Mouse (Mus musculus) T-helper 1 cell (primary cell): ENCODE data around the gene Gm47996.
"Not testable (repeated sequence)": the region's sequence is repeated elsewhere in the genome, so short reads cannot be mapped to it uniquely, and the experiment has no call there.

Source experiments
- in situ Hi-C: fragments of 300-600 bp; cut with MboI, MseI; formaldehyde crosslinking; loops from one replicate; pipeline ENCODE4 v1.15.1; 2025; ENCODE audit warnings: high pct_unique_total_duplicates

Gm47996 gene

DNA sequence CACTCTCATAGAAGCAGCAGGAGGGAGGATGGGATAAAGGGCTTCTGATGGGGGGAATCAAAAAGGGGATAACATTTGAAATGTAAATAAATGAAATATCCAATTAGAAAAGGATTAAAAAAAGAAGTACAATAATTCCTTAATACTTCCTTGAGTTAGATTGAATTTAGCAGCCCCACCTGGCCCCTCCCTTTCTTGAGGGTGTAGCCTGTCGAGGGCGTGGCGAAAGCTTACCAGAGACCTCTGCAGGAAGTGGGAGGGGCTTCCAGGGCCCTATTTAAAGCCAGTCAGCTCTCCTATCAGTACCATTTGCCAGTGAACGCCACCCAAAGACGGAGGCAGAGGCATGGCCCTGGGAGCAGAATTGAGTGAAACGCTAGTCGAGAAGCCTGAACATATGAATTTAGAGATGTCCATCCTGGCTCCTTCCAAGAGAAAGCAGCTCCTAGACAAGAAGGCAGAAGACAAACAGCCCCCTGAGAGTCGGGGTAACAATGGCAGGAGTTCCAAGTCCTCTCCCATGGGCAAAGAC, at the start of gene Gm47996:
Gm47996 (plus strand) TSS at position 308 of the 532 bp plus-strand sequence.
- in situ Hi-C loops, result not testable (repeated sequence)

DNA sequence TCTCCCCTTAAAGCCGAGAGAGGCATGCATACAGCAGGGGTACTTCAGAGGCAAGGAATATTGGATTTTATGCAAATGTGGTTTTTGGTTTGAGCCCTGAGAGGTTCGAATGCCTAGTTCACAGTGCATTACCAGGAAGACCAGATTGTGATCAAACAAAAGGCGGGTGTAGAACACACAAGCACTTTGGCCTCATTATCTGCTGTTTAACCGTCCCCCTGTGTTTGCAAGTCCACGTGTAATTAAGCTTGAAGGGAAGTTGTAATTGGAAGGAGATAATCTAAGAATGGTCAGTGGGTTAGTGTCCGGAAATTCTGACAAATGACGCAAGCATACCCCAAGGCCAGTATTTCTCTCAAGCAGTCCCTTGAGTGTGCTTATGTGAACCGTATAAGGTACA, 43.9 kb upstream of the Gm47996 start:
- in situ Hi-C loops, result loop anchor here (5.0 kb wide), 1 partner anchor 74 kb away; no protein-coding TSS in a partner anchor

DNA sequence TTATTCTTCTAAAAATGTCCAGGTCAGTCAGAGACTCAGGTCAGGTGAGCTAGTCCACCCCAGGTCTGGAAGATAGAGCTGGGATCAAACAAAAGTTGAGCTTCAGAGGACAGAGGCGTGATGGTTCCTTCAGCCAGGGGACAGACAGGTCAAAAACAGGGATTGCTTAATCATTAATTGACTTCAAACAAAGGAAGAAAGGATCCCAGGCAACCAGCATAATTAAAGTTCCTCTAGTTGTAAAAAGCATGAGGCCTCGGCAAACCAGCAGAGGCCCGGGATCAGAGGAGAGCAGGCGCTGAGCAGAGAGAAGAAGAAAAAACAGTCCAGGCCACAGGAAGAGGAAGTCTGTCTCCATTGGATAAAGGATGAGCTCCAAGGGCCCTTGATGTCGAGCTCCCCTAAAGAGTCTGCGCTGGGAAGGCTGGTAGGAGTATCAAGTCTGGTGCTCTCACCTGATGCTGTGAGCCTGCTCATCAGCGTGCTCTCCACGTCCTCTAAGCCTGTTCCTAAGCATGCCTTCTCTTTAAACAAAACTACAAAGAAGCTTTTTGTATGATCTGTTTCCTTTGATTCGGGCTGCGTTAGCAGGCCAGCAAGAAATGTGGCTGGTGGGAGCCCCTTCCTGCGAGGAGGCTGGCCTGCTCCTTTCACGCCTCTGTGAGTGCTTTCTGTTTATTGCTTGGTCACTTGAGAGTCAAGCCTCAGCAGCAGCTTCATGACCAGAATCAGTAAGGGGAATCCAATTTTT, 42.5 kb upstream of the Gm47996 start:
- in situ Hi-C loops, result loop anchor here (5.0 kb wide), 1 partner anchor 75 kb away; no protein-coding TSS in a partner anchor

DNA sequence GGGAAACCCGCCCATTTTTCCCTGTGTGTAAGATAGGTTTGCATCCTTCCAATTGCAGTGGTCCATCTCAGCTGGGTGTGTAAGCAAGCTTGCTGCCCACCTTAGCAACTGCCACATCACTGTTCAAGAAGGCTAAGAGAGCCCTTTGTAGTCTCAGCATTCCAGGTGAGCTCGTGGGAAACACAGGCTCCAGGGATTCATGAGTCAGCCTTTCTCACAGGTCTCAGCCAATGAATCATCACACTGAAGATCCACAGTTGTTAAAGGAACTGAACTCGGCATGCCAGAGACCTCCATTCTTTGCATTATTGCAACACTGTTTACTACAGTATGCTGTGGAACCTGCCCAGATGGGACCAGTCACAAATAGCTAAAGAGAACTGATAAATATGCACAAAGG, 41.3 kb upstream of the Gm47996 start:
- in situ Hi-C loops, result loop anchor here (5.0 kb wide), 1 partner anchor 76 kb away; no protein-coding TSS in a partner anchor

DNA sequence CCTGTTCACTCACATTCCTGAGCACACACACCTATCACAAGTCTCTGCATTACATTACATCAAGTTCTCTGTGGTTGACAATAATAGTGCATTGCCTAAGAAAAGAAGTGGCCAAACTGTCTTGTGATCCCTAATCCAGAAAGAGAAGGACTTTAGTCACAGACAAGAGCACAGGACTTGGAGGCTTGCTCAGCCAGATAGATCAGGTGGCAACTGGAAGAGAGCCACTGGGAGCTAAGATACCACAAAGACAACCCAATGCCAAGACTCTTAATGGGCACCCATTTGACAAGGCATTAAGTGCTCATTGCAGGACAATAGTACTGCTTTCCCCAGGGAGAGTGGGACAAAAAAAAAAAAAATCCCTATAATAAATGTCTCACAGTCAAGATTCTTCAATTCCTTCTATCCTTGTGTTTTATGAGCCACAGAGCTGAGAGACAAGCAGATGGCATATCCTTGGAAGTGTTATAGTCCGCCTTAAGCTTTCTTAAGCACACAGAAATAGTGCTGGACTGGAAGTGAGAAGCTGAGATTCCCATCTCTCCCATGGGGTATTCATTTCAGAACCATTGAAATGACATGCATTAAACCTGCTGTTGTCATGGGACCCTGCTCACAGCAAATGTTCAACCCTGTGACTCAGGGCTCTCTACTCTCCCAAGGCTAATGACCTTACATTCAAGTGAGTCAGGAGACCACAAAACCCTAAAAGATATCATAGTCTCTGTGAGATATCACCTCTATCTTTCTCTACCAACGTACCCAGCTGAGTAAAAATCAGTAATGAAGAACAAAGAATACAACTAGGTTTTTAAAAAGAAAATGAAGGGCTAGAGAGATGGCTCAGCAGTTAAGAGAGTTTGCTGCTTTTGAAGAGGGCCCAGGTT, 38.1 kb upstream of the Gm47996 start:
- in situ Hi-C loops, result no loop called here

DNA sequence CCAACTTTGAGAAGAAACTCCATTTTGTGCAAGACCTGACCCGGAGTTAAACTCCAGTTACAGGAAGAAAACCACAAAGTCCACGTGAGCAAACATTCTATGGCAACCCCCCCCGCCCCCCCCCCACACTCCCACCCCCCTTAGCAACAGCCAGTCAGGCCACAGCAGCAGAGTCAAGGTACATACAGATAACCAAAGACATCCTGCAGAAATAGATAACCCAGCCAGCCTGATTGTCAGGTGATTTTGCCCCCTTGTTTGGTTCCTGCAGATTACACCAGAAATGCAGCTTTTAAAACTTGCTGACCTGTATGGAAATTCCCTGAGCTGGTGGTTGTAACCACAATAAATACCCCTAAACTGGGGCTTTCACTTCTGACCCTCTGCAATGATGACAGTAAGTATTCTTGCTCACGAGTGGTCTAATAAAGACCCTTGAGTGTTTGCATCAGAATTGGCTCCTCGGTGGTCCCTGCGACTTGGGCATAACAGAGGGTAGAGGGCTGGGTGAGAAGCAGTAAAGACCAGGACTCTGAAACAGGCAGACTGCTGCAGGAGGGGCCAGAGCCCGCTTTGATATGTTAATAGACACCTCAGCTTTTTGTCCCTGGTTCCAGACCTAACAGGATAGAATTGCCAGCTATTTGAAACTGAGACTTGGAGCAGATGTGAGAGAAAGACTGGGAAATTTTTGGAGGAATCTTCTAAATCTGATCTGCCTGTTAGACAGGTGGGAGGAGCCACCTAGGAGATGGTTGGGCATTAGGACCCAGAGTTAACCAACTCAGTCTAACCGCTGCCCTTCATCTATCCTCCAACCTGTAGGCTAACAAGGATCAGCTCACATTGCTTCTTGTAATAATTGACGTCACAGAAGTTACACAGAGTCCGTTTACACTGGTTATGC, 32.6 kb upstream of the Gm47996 start:
- in situ Hi-C loops, result no loop called here

DNA sequence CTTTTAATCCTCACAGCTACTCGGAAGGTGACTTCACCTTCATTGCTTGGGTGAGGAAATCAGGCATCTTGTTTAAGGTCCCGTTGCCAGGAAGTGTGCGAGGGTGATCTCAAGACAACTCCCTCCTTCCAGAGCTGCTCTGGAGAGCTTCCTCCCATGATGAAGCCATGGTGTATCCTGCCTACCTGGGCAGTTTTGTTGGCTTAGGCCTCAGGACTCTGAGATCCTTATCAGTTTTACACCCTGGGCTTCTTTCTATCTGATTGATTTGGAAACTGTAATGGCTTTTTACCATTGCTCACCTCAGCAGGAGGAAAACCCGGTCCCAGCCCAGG, 32.0 kb upstream of the Gm47996 start:
- in situ Hi-C loops, result no loop called here

DNA sequence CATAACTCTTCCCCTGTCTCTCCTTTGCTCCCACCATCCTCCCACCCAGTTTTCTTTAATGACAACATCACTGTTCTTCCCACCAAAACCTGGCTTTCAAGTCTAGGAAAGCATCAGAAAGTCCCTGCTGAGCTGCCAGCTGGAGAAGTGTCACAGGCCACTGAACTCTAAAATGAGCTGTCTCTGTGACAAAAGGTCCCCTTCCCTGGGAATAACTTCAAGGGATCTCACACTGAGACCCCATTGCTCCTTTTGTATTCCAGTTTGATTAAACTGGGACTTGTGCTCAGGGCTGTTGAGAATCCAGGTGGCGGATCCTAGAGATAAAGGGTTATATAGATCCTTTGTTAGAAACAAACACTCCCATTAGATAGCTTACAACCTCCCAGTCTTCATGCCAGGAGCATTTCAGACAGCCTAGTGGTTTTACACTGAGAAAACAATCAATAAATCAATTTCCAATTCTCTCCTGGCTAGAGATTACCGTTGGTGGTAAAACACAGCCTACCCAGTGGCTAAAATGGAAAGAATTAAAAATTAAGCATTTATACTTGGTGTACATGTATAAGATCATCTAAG, 31.3 kb upstream of the Gm47996 start:
- in situ Hi-C loops, result no loop called here

DNA sequence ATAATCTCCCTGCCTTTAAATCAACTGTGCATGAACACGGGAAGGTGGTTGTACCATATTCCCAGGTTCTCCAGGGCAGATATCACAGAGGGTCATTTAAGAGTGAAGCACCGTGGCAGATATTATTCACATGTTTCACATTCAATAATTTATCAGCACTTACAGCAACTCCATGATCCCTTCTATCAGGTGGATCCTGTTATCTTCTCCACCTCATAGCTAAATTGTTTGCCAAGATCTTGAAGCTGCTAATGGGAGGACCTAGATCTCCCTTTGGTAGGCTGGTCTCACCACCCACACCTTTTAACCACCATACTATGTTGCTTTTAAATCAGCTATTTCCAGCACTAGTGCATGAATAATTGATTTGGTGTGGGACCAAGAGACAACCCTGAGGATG, 29.8 kb upstream of the Gm47996 start:
- in situ Hi-C loops, result no loop called here

DNA sequence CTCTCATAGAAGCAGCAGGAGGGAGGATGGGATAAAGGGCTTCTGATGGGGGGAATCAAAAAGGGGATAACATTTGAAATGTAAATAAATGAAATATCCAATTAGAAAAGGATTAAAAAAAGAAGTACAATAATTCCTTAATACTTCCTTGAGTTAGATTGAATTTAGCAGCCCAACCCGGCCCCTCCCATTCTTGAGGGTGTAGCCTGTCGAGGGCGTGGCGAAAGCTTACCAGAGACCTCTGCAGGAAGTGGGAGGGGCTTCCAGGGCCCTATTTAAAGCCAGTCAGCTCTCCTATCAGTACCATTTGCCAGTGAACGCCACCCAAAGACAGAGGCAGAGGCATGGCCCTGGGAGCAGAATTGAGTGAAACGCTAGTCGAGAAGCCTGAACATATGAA, 27.7 kb upstream of the Gm47996 start, which contains the start of gene Gm47985:
Gm47985 (plus strand) TSS at position 272 of the 400 bp plus-strand sequence.
- in situ Hi-C loops, result not testable (repeated sequence)

DNA sequence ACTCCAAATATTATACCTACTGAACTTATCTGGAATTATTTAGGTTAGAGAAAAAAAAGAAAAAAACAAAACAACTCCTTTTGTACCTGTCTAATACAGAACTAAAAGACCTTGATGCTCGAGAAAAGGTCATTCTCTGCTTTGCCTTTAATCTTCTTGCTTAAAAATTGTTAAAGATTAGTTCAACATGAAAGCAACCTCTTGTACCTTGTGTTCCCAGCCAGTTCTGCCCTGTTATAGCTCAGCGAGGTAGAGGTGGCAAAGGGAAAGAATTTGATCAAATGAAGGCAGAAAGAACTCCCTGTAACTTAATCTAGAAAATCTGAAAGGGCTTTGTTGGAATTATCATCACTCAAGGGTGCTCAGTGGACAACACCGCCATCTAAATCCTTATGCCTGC, 23.7 kb upstream of the Gm47996 start:
- in situ Hi-C loops, result not testable (repeated sequence)

DNA sequence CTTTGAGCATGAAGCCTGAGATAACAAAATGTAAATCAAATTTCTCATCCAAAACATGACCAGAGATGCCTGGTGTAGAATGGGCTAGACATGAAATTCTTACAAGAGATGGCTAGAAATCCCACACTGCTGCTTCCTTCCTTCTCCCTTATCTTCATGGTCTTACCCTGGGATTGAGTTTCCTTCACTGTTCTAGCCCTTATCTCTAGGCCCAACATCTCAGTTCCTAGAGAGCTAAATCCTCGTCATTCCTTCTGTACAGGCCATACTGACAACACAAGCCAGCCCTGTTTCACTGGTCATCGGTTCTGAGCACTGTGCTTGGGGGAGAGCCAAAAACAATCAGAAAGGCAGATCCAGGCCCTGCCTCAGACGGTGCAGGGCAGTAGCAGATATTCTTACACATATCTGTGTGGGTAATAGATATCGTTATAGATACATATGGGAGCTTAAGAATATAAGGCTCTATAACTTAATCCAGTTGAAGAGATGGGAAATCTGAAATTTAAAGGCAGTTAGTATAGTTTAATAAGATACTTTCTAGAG, 23.0 kb upstream of the Gm47996 start:
- in situ Hi-C loops, result not testable (repeated sequence)

DNA sequence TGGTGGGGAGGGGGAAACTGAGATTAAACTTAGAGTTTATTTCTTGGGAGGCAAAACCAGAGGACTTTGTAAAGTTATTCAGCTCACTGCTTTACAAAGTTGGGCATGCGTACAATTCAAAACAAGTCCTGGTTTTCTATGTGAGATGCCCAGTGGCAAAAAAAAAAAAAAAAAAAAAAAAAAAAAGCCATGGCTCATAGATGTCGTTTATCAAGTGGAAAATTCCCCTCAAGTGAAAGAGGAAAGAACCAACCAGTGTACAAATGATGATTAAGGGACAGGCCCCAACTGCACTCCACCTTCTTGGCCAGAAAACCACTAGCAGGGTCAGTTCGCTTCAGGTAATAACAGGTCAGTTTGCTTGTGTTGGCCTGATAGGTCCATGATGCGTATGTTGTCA, 21.5 kb upstream of the Gm47996 start:
- in situ Hi-C loops, result no loop called here

DNA sequence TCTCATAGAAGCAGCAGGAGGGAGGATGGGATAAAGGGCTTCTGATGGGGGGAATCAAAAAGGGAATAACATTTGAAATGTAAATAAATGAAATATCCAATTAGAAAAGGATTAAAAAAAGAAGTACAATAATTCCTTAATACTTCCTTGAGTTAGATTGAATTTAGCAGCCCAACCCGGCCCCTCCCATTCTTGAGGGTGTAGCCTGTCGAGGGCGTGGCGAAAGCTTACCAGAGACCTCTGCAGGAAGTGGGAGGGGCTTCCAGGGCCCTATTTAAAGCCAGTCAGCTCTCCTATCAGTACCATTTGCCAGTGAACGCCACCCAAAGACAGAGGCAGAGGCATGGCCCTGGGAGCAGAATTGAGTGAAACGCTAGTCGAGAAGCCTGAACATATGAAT, 17.9 kb upstream of the Gm47996 start, which contains the start of gene Gm8947:
Gm8947 (plus strand) TSS at position 302 of the 400 bp plus-strand sequence.
- in situ Hi-C loops, result not testable (repeated sequence)

DNA sequence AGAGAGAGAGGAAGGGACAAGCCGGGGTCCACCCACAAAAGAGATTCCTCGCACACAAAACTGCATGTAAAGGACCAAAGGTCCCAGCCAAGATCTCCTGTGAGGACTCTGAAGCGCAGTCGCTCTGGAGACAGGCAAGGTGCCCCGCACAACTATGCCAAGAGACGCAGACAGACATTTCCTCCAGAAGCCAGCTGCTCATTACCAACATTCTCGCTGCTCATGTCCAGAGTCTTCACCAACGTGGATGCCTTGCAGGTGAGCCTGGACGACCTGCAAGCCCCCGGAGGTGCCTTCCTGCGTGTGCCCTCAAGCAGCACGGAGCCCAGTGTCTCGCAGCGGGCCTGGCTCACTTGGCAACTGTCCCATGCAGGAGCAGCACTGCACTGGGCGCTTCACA, 17.2 kb upstream of the Gm47996 start:
- in situ Hi-C loops, result not testable (repeated sequence)

DNA sequence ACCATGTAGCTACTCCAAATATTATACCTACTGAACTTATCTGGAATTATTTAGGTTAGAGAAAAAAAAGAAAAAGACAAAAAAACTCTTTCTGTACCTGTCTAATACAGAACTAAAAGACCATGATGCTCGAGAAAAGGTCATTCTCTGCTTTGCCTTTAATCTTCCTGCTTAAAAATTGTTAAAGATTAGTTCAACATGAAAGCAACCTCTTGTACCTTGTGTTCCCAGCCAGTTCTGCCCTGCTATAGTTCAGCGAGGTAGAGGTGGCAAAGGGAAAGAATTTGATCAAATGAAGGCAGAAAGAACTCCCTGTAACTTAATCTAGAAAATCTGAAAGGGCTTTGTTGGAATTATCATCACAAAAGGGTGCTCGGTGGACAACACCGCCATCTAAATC, 13.9 kb upstream of the Gm47996 start:
- in situ Hi-C loops, result not testable (repeated sequence)

DNA sequence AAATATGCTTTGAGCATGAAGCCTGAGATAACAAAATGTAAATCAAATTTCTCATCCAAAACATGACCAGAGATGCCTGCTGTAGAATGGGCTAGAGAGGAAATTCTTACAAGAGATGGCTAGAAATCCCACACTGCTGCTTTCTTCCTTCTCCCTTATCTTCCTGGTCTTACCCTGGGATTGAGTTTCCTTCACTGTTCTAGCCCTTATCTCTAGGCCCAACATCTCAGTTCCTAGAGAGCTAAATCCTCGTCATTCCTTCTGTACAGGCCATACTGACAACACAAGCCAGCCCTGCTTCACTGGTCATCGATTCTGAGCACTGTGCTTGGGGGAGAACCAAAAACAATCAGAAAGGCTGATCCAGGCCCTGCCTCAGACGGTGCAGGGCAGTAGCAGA, 13.2 kb upstream of the Gm47996 start:
- in situ Hi-C loops, result not testable (repeated sequence)

DNA sequence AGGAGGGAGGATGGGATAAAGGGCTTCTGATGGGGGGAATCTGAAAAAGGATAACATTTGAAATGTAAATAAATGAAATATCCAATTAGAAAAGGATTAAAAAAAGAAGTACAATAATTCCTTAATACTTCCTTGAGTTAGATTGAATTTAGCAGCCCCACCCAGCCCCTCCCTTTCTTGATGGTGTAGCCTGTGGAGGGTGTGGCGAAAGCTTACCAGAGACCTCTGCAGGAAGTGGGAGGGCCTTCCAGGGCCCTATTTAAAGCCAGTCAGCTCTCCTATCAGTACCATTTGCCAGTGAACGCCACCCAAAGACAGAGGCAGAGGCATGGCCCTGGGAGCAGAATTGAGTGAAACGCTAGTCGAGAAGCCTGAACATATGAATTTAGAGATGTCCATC, 11.8 kb upstream of the Gm47996 start, which contains the start of gene Gm47995:
Gm47995 (plus strand) TSS at position 329 of the 400 bp plus-strand sequence.
- in situ Hi-C loops, result not testable (repeated sequence)

DNA sequence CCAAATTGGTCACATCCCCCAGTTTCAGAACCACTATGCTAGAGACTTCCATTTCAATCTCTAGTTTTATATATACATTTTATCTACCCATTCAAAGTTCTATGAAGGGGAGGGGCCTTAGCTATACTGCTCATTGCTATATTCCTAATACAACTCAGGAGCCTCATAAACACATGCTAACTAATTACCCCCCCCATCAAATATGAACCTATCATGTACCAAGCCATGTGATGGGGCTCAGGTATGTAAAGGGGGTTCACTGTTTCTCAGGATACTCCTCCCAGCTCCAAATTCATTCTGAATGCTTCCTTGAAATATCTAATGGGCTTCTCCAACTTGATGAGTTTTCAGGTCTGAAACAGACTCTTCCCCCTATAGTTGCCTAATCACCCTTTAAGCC, 9.3 kb upstream of the Gm47996 start:
- in situ Hi-C loops, result not testable (repeated sequence)

DNA sequence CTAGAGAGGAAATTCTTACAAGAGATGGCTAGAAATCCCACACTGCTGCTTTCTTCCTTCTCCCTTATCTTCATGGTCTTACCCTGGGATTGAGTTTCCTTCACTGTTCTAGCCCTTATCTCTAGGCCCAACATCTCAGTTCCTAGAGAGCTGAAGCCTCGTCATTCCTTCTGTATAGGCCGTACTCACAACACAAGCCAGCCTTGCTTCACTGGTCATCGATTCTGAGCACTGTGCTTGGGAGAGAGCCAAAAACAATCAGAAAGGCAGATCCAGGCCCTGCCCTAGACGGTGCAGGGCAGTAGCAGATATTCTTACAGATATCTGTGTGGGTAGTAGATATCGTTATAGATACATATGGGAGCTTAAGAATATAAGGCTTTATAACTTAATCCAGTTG, 7.2 kb upstream of the Gm47996 start:
- in situ Hi-C loops, result not testable (repeated sequence)
